Mouse (Mus musculus): Measurements from ENCODE around the gene Tfip11. TPM values are rescaled to one million over a fixed set of nuclear protein-coding genes. Genes with fewer than 3 reads are reported as not detected.

Tfip11 gene
- polyA plus RNA-seq, 1 experiment from 2014 or later: 16.6 TPM

DNA sequence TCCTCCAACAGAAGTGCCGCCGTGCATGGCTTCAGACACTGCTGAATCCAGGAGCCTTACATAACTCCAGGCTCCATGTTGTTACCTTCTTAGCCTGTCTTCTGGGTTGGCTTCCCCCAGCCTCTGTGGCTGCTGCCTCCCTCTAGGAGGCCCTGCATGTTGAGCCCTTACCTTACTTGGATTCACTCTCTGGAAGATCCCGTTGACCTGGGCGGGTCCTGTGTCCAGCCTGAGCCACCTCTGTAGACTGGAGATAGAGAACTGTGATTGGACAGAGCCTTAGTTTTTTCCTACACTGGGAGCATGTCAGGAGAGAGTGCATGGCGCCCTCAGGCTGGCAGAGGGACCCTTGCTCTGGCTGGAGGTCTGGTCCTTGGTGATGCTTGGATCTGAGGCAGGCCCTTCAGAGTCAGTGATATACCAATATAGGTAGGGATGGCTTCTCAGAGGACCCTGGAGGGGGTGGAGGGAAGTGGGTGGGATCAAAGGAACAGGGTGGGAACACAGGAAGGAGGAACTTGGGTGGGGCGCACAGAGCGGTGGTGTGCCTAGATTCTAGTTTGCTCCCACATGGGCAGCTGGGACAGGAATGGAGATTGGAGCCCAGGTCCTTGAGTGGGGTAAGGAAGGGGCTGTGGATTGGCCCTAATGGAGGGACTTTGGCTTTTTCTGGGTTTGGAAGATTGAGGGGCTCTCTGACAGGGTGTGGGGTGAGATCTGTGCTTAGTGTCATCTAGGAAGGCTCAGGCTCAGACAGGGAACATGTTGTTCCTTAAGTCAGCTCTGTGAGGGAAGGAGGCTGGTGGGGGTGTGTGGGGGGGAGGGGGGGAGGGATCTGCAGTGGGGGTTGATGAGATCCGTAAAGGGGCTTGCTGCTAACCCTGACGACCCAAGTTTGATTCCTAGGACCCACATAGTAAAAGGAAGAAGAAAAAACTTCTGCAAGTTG is 37.7 kb upstream of the Tfip11 start:
- ATAC-seq (ENCODE audit: insufficient number of reproducible peaks, insufficient read depth, low FRiP score, low read depth): no peak
- H3K9ac ChIP-seq (replicated peaks; ENCODE audit: low read depth, low read length): no peak overlapping the region
- H3K36me3 ChIP-seq (ENCODE audit: control insufficient read depth, insufficient read depth, low read length): no peaks in the 10 kb centered on the region
- no peak overlapping the region for H3K4me3 ChIP-seq (ENCODE audit: low read depth, low read length)
- no peaks in the 10 kb centered on the region for H3K9me3 ChIP-seq (ENCODE audit: control insufficient read depth, low read depth, low read length)
- no peaks in the 10 kb centered on the region for H3K27me3 ChIP-seq (ENCODE audit: control insufficient read depth, insufficient read depth, low read length)
- WGBS: 69% methylated on average over 9 of the region's 9 CpGs
- no peak overlapping the region for H3K27ac ChIP-seq (ENCODE audit: low read length)
- H3K4me1 ChIP-seq (ENCODE audit: control insufficient read depth, insufficient read depth, low read length): peaks cover 7% of the 10 kb centered on the region
- no peak overlapping the region for H3K4me2 ChIP-seq (replicated peaks; ENCODE audit: low read depth, low read length)

DNA sequence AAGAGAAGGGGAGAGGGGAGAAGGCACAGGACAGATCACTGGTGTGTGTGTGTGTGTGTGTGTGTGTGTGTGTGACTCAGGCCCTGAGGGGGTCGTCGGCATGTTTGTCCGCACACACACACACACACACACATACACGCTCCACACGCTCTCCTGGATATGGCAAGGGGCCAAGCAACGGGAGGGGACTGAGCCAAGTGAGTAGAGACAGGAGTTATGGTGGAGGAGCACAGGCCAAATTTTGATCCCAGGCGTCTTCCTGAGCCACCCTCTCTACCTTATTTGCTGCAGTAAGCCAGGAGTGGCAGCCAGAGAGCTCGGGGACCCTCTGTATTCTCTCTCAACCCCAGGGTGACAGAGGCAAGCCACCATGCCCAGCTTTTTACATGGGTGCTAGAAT is 36.9 kb upstream of the Tfip11 start:
- Histone ChIP-seq H3K9ac (replicated peaks; ENCODE audit: low read depth, low read length) (no peak overlapping the region), H3K36me3 (ENCODE audit: control insufficient read depth, insufficient read depth, low read length) (no peaks in the 10 kb centered on the region), H3K27me3 (ENCODE audit: control insufficient read depth, insufficient read depth, low read length) (no peaks in the 10 kb centered on the region), H3K4me2 (replicated peaks; ENCODE audit: low read depth, low read length) (no peak overlapping the region), H3K4me1 (ENCODE audit: control insufficient read depth, insufficient read depth, low read length) (peaks cover 7% of the 10 kb centered on the region), H3K9me3 (ENCODE audit: control insufficient read depth, low read depth, low read length) (no peaks in the 10 kb centered on the region), H3K27ac (ENCODE audit: low read length) (no peak overlapping the region), H3K4me3 (ENCODE audit: low read depth, low read length) (no peak overlapping the region)
- 42% methylated on average over 8 of the region's 8 CpGs for WGBS
- no peak for ATAC-seq (ENCODE audit: insufficient number of reproducible peaks, insufficient read depth, low FRiP score, low read depth)

DNA sequence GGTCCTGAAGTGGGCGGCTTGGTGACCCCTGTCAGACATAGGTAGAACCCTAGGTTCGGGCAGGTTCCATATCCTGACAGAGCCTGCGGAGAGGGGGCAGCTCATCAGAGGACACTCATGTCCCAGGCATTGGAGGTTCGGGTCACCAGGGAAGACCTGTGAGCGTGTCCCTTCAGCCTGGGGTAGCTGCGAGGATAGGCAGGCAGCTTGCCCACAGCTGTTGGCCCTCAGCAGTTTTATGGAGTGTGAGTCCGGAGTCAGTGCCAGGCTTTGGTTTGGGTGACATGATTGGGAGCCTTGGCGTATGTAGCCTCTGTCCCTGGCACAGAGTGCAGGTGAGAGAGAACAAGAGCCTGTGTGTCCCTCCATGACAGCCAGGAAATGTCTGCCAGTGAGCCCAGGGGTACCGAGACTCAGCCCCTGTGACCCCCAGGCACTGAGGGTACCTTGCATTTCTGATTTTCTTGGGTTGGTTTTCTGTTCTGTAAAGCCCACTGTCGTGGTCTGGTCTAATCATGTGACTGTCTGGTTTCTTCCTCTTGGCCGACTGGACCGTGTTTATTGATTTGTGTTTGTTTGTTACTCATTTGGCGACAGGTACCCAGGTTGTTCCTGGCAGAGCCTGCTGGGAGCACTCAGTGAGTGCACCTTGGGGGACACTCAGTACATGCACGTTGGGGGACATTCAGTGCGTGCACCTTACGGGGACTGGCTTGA is 36.2 kb upstream of the Tfip11 start:
- no peak for ATAC-seq (ENCODE audit: insufficient number of reproducible peaks, insufficient read depth, low FRiP score, low read depth)
- WGBS: 81% methylated on average over 16 of the region's 16 CpGs
- Histone ChIP-seq H3K4me3 (ENCODE audit: low read depth, low read length) (no peak overlapping the region), H3K4me2 (replicated peaks; ENCODE audit: low read depth, low read length) (no peak overlapping the region), H3K27me3 (ENCODE audit: control insufficient read depth, insufficient read depth, low read length) (no peaks in the 10 kb centered on the region), H3K4me1 (ENCODE audit: control insufficient read depth, insufficient read depth, low read length) (peaks cover 11% of the 10 kb centered on the region), H3K9me3 (ENCODE audit: control insufficient read depth, low read depth, low read length) (no peaks in the 10 kb centered on the region), H3K27ac (ENCODE audit: low read length) (no peak overlapping the region), H3K9ac (replicated peaks; ENCODE audit: low read depth, low read length) (no peak overlapping the region), H3K36me3 (ENCODE audit: control insufficient read depth, insufficient read depth, low read length) (no peaks in the 10 kb centered on the region)

DNA sequence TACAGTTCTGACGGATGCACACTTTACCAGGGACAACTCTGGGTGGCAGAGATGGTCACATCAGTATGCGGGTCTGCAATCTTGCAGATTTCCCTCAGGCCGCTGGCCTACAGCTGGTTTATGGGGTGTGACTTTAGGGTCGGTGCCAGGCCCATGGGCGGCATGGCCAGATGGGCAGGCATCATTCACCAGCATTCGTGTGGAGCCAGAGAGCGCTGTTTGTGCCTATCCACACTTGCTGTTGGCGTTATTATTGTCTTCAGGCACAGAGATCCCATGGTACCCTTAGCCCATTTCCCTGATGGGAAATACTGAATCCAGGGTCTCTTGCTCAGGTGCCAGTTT is 35.6 kb upstream of the Tfip11 start:
- Histone ChIP-seq H3K27ac (ENCODE audit: low read length) (no peak overlapping the region), H3K4me2 (replicated peaks; ENCODE audit: low read depth, low read length) (no peak overlapping the region), H3K9me3 (ENCODE audit: control insufficient read depth, low read depth, low read length) (no peaks in the 10 kb centered on the region), H3K27me3 (ENCODE audit: control insufficient read depth, insufficient read depth, low read length) (no peaks in the 10 kb centered on the region), H3K4me3 (ENCODE audit: low read depth, low read length) (no peak overlapping the region), H3K4me1 (ENCODE audit: control insufficient read depth, insufficient read depth, low read length) (peaks cover 11% of the 10 kb centered on the region), H3K36me3 (ENCODE audit: control insufficient read depth, insufficient read depth, low read length) (no peaks in the 10 kb centered on the region), H3K9ac (replicated peaks; ENCODE audit: low read depth, low read length) (no peak overlapping the region)
- 94% methylated on average over 8 of the region's 8 CpGs for WGBS
- no peak for ATAC-seq (ENCODE audit: insufficient number of reproducible peaks, insufficient read depth, low FRiP score, low read depth)

DNA sequence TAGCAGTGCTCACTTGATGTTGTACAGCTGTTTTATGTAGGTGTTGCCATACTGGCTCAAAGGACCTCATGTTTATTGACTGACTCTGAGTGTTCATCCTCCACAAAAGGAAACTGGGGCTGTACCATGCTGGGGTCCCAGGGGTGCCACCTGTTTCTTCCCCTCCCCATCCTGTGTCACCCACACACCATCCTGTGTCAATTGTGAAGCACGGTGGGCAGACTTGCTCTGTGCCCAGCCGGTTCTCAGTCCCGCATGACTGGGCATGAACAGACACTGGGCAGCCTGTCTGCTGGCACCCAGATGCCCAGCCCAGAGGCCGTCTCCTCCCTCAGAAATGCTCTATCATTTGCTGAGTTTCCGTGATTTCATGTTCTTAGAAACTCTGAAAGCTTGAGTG is 34.3 kb upstream of the Tfip11 start:
- no peak for ATAC-seq (ENCODE audit: insufficient number of reproducible peaks, insufficient read depth, low FRiP score, low read depth)
- Histone ChIP-seq H3K27ac (ENCODE audit: low read length) (no peak overlapping the region), H3K27me3 (ENCODE audit: control insufficient read depth, insufficient read depth, low read length) (no peaks in the 10 kb centered on the region), H3K9ac (replicated peaks; ENCODE audit: low read depth, low read length) (no peak overlapping the region), H3K9me3 (ENCODE audit: control insufficient read depth, low read depth, low read length) (no peaks in the 10 kb centered on the region), H3K4me3 (ENCODE audit: low read depth, low read length) (no peak overlapping the region), H3K36me3 (ENCODE audit: control insufficient read depth, insufficient read depth, low read length) (no peaks in the 10 kb centered on the region), H3K4me2 (replicated peaks; ENCODE audit: low read depth, low read length) (no peak overlapping the region), H3K4me1 (ENCODE audit: control insufficient read depth, insufficient read depth, low read length) (peaks cover 7% of the 10 kb centered on the region; the same call in 1 of the 2 replicates)
- WGBS: 91% methylated on average over 5 of the region's 5 CpGs

DNA sequence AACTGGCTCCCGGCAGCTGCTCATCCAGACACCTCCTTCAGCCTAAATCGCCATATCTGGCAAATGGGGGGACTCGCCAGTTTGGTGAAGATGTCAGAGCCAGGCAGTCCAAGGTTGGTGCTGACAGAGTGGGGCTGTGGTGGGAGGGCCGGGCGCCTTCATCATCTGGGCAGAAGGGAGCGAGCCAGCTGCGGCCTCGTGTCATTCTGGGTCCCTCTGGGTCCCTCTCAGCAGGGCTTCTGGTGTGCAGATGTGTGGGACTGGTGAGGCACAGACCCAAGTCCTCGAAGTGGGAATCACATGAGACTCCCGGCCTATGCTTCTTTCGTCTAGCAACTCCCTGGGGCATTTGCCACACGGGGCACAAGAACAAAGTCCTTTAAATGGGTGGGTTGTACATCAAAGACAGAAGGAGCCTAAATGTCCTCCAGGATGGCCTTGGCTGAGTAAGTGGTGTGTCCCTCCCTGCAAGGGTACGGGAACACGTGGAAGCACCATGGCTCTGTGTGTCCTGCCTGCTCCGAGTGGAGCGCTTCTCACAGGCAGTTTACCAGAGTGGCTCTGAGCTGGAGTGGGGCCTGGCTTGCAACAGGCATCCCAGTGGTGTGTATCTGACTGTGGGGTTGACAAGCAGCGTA is 33.7 kb upstream of the Tfip11 start:
- ATAC-seq (ENCODE audit: insufficient number of reproducible peaks, insufficient read depth, low FRiP score, low read depth): no peak
- H3K4me2 ChIP-seq (replicated peaks; ENCODE audit: low read depth, low read length): no peak overlapping the region
- no peak overlapping the region for H3K27ac ChIP-seq (ENCODE audit: low read length)
- H3K4me3 ChIP-seq (ENCODE audit: low read depth, low read length): no peak overlapping the region
- H3K4me1 ChIP-seq (ENCODE audit: control insufficient read depth, insufficient read depth, low read length): peaks cover 7% of the 10 kb centered on the region; the same call in 1 of the 2 replicates
- WGBS: 77% methylated on average over 17 of the region's 17 CpGs
- H3K9me3 ChIP-seq (ENCODE audit: control insufficient read depth, low read depth, low read length): no peaks in the 10 kb centered on the region
- H3K36me3 ChIP-seq (ENCODE audit: control insufficient read depth, insufficient read depth, low read length): no peaks in the 10 kb centered on the region
- no peak overlapping the region for H3K9ac ChIP-seq (replicated peaks; ENCODE audit: low read depth, low read length)
- no peaks in the 10 kb centered on the region for H3K27me3 ChIP-seq (ENCODE audit: control insufficient read depth, insufficient read depth, low read length)

DNA sequence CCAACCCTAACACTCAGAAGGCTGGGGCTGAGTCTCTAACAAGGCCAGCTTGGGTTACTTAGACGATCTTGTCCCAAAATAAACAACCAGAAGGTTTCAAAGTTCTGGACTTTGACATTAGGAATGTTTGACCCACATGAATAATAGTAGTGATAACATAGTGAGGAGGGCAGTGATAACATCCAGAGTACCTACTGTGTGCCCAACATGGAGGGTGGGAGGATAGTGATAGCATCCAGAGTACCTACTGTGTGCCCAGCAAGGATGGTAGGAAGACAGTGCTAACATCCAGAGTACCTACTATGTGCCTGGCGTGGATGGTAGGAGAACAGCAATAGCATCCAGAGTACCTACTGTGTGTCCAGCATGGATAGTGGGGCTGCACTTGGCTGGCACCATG is 32.4 kb upstream of the Tfip11 start:
- H3K9ac ChIP-seq (replicated peaks; ENCODE audit: low read depth, low read length): no peak overlapping the region
- peaks cover 7% of the 10 kb centered on the region; the same call in 1 of the 2 replicates for H3K4me1 ChIP-seq (ENCODE audit: control insufficient read depth, insufficient read depth, low read length)
- no peaks in the 10 kb centered on the region for H3K9me3 ChIP-seq (ENCODE audit: control insufficient read depth, low read depth, low read length)
- H3K36me3 ChIP-seq (ENCODE audit: control insufficient read depth, insufficient read depth, low read length): no peaks in the 10 kb centered on the region
- 47% methylated on average over 2 of the region's 2 CpGs for WGBS
- no peak overlapping the region for H3K4me3 ChIP-seq (ENCODE audit: low read depth, low read length)
- no peak overlapping the region for H3K27ac ChIP-seq (ENCODE audit: low read length)
- no peak overlapping the region for H3K4me2 ChIP-seq (replicated peaks; ENCODE audit: low read depth, low read length)
- no peaks in the 10 kb centered on the region for H3K27me3 ChIP-seq (ENCODE audit: control insufficient read depth, insufficient read depth, low read length)
- no peak for ATAC-seq (ENCODE audit: insufficient number of reproducible peaks, insufficient read depth, low FRiP score, low read depth)

DNA sequence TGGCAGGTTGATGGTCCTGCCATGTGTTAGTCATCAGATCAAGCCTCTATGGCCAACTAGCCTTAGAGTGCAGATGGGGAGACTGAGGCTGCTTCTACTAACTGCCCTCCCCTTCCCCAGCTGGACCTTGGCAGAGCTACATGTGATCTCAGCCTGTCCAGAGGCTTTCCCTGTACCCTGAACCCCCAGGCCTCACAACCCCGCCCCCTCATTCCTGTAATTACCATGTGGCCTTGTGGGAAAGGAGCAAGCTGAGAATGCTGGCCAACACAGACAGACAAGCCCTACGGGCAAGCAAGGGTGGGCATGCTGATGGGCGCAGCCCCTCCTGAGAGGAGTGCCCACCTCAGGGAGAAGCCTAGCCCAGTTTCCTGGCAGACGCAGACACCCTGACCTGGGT is 31.5 kb upstream of the Tfip11 start:
- 75% methylated on average over 4 of the region's 4 CpGs for WGBS
- Histone ChIP-seq H3K36me3 (ENCODE audit: control insufficient read depth, insufficient read depth, low read length) (no peaks in the 10 kb centered on the region), H3K9me3 (ENCODE audit: control insufficient read depth, low read depth, low read length) (no peaks in the 10 kb centered on the region), H3K27ac (ENCODE audit: low read length) (no peak overlapping the region), H3K4me1 (ENCODE audit: control insufficient read depth, insufficient read depth, low read length) (peaks cover 7% of the 10 kb centered on the region; the same call in 1 of the 2 replicates), H3K4me2 (replicated peaks; ENCODE audit: low read depth, low read length) (no peak overlapping the region), H3K4me3 (ENCODE audit: low read depth, low read length) (no peak overlapping the region), H3K27me3 (ENCODE audit: control insufficient read depth, insufficient read depth, low read length) (no peaks in the 10 kb centered on the region), H3K9ac (replicated peaks; ENCODE audit: low read depth, low read length) (no peak overlapping the region)
- no peak for ATAC-seq (ENCODE audit: insufficient number of reproducible peaks, insufficient read depth, low FRiP score, low read depth)

Measured in stomach, embryonic 14.5 days (tissue).